Mouse (Mus musculus) lung, postnatal 14 days (tissue): Measurements from ENCODE around the gene Tom1l2.
A peak's percentile ranks its signal among the peaks of the same experiment; 100 is the strongest.

Experiments used
- DNase-seq: peaks from one replicate; pipeline ENCODE4 v3.0.0; 2021

Gene Tom1l2

DNA sequence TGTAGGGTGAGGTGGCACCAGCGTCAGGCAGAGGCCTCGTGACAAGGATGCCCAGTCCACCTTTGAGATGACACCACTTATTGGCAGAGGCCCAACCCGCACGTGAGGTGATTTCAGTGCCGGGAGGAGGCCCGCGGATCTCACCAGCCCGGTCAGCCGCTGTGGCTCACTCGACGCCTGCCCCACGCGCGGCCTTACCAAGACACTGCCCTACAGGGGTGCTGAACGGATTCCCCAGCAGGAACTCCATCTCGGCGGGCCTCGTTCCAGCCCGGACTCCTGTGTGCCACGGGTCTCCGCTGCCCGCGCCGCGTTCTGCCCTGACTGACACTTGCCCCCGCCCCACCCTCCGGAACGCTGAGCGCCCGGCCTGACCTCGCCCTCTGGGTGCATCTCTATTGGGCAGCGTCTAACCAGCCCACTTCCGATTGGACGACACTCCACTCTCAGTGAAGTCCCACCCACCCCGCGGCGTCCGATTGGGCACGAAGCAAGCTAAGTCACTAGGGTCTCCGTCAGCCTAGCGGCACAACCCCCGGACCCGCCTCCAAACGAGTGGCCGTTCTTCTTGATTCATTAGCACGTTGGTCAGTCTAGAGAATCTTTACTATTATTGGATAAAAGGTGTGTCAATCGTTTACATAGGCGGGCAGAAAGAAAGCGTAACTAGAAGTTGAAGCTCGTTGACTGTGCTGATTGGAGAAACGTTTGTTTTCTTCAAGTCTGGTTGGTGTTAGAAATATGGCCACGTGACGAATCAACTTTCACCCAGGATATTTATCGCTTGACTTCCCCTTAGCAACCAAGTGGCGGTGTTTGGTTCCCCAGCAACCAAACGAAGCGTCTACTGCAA is at the start of gene Tom1l2, which contains the start of gene Drc3:
Gene Tom1l2 (minus strand): TSS at position 347 of the 853 bp plus-strand sequence.
Gene Drc3 (plus strand): TSS at position 771 of the 853 bp plus-strand sequence.
- peak; percentile 99 for DNase-seq

DNA sequence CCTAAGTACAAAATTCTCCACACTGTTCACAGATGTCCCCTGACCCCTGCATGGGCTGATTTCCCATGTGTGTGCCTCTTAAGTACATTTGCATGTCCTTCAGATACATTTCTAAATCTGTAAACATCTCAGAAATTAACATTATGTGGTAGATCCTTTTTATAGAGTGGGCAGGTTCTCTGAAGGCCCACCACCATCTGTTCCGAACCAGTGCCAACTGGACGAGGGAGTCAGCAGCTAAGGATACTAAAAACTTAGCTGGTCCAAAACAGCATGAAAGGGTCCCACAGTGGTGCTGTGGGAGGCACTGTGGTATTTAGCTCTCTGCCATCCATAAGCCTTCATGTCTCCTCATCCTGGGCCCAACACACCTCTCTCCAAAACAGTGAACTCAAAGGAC is 44.5 kb upstream of the Tom1l2 start:
- DNase-seq: no peak

- peak; percentile 52 for DNase-seq
Observed at GRCm38 (mm10) chr11:60396546-60396945, 43.8 kb upstream of the Tom1l2 start.

DNA sequence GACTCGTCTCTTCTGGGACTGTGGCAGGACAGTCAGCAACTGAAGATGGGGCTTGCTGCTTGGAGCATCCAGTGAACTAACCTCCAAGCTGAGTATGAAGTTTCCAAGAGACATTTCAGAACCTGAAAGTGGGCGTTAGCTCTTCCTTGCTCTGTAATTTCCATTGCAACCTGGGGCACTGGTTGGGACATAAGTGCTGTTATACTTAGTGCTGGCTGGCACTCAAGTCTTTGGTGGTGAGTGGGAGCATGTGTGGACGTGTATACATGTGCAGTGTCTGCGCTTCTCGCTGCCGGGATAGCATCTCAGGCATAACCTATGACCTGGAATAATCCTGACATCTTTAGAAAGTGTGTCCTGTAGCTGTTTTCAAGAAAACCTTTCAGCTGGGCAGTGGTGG is 38.6 kb upstream of the Tom1l2 start:
- no peak for DNase-seq

DNA sequence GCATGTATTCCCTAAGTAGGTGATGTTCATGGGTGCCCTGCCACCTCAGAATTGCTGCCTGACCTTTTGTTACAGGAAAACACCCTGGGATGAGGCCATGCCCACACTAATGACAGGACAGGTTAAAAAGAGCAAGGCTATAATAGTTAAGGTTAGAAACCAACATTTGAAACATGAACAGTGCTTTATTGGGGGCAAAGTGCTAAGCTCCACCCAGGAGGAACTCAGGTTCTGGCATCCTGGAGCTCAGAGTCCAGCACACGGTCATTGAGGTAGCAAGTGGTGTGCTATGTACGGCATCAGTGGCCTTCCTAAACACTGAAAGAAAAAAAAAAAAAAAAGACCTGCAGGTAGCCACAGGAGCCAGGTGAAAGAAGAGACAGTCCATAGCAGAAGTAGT is 35.2 kb upstream of the Tom1l2 start:
- DNase-seq: no peak

GRCm38 (mm10) chr11:60385946-60386345 is 33.2 kb upstream of the Tom1l2 start:
- DNase-seq: no peak

DNA sequence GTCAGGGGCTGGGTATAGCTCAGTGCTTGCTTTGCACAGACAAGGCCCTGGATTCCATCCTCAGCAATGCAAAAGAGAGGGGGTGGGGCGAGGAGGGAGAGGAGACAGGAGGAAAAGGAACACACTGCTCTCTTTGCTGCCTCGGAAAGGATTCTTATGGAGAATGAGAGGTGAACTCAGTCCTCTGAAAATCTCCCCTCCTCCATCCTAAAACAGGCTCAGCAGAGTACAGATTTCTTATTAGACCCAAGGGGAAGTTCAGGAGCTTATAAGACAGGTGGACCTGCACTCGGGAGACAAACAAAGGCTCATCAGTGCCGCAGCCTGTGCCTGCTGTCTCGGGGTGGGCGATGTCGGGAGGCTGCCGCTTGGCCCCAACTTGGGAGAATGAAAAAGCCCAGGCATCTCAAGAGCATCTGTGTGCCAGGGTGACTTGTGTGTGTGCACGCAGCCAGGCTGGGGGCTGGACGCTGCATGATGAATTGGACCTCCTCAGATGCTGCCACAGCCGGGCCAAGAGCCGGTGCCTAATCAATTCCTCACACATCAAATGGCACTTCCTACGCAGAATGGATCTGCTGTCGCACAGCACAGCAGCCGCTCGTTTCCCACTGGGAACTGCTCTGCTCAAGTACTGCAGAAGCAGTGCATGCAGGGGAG is 32.2 kb upstream of the Tom1l2 start:
- no peak for DNase-seq

- DNase-seq: no peak
Observed at GRCm38 (mm10) chr11:60383518-60383917, 30.8 kb upstream of the Tom1l2 start.

DNA sequence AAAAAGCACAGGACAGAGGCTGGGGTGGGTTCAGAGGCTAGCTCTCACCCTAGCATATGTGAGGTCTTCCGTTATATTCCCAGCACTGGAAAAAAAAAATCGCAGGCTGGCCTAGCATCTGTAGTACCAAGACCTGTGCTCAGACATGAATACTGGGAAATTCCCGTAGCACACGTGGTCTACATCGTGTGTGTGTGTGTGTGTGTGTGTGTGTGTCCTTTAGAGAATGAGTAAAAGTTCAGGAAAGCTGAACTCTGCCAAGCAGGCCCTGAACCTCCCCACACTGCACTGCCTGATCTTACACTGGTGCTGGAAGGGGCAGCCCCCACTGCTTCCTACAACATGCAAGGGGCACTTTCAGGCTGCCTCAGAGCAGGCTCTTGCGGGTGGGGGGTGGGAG is 21.8 kb upstream of the Tom1l2 start:
- DNase-seq: no peak

DNA sequence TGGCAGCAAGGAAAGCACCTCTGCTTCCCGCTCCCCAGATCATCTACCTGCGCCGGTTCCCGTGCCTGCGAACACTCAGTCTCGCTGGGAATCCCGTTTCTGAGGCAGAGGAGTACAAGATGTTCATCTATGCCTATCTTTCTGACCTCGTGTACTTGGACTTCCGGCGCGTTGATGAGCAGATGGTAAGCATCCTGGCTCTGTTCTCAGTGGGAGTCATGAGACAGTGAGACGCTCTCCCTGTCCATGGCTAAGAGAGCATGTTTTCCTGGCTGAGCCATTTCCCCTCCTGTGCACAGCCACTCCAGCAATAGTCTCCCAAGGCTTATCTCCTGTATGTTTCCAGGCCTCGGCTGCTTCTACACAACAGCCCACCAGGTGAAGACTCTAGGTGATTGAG is 17.7 kb upstream of the Tom1l2 start:
- no peak for DNase-seq

- no peak for DNase-seq
Observed at GRCm38 (mm10) chr11:60369448-60369847, 16.7 kb upstream of the Tom1l2 start.

- DNase-seq: no peak
Observed at GRCm38 (mm10) chr11:60368909-60369308, 16.2 kb upstream of the Tom1l2 start.

GRCm38 (mm10) chr11:60367256-60367655 is 14.6 kb upstream of the Tom1l2 start:
- DNase-seq: no peak

GRCm38 (mm10) chr11:60366239-60367019 is 13.7 kb upstream of the Tom1l2 start:
- no peak for DNase-seq

DNA sequence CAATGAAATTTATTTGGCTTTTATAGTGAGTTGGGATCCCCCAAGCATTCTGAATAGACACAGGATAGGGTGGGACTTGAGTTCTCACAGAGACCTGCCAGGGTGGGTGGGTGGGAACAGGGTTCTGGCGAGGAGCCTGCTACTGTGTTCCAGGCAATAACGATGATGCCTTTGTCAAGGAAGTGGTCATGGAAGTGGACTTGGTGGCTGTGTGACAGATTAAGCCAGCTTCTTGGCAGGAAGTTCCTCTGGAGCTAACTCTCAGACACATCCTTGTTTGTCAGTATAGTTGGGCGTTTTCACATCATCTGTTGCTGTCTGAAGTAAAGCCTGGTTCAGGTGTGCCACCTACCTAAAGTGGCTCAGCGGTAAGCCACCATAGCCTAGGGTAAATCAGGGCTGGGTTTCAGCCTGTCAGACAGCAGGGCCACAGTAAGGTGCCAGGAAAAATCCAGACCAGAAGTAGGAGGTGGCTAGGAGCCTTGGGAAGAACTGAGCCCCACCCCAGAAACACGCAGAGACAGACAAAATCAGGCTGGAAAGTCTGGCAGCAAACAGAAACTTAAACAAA is 8.0 kb upstream of the Tom1l2 start:
- DNase-seq: peak; percentile 27

DNA sequence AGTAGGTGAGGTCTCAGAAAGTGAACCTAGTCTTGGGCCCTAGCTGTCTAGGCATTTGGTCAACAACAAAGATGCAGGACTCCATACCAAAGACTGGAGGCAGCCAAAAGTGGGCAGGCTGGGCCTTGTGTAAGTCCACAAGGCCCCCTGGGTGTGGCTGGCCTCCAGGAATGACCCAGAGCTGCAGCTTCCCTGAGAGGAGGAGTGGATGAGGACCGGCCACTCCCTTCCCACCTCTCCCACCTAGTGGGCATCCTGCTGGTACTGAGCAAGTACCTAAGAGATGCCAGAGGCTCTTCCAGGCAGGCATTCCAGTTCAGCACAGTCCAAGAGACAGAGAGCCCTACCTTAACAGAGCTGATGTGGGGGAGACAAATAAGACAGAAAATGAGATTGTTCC is 7.2 kb upstream of the Tom1l2 start:
- DNase-seq: no peak

- DNase-seq: no peak
Observed at GRCm38 (mm10) chr11:60359138-60359537, 6.4 kb upstream of the Tom1l2 start.

GRCm38 (mm10) chr11:60358548-60358947 is 5.8 kb upstream of the Tom1l2 start:
- no peak for DNase-seq

- DNase-seq: no peak
Observed at GRCm38 (mm10) chr11:60357116-60357515, 4.4 kb upstream of the Tom1l2 start.

DNA sequence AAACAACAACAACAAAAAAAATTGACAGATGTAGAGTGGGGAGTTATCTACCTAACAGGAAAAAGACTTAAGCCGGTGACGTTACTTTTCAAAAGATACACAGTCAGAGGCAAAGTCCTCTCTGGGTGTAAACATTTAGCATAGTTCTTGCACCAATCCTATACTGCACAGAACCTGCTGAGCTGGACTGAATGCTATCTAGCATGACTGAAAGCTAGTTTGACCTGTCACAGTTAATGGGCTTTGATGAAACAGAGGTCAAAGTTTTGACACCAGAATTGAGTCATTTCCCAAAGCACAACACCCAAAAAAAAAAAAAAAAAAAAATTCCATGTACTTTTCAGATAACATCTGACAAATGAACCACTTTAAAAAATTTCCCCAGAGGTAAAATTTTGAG is 3.2 kb upstream of the Tom1l2 start:
- DNase-seq: no peak

DNA sequence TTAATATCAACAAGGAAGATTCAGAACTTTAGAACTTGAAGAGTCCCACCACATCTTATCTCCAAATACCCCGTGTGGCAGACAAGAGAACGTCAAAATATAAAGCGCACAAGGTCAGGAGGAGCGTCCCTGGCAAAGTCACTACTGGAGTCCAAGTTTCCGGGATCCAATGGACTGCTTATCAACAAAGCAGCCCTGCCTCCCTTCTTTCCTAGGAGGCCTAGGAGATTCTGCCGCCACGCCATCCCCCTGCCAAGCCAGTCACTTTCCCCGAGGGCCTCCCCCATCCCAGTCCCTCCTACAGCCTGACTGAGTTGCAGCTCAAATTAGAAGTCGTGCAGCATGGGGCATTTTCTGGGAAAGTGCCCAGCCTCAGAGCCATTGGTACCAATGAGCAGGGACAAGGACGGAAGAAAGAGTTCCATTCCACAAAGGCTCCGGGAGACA is 757 bp downstream of the Tom1l2 start:
- peak; percentile 18 for DNase-seq

DNA sequence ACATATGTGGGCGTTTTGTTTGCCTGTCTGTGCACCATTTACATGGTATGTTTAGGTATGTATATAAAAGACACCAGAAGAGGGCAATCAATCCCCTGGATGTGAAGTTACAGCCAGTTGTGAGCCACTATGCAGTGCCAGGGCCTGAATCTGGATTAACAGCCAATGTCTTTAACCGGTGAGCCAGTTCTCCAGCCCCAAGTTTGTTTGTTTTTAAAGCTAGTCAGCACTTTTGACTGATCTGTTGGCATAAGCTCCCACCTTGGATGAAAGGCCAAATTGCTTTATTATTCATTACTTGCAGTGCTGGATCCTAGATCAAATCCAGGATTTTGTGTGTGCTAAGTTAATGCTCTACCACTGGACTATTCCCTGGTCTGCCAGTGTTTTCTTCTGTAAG is 1.3 kb downstream of the Tom1l2 start:
- DNase-seq: no peak

GRCm38 (mm10) chr11:60346537-60346936 is 6.2 kb downstream of the Tom1l2 start:
- peak; percentile 70 for DNase-seq
